Mouse (Mus musculus): ENCODE data around the gene Ganc. TPM values are rescaled to one million over a fixed set of nuclear protein-coding genes. Genes with fewer than 3 reads are reported as not detected.
A peak's percentile ranks its signal among the peaks of the same experiment; 100 is the strongest.

Gene Ganc
- total RNA-seq (2014; rRNA removed) (6.0 and 6.3 TPM in 2 replicates), polyA plus RNA-seq (2015; fragmentation: Nextera tagmentation; extraction: Ambion mirVana) (7.9 and 9.9 TPM in 2 replicates)

GRCm38 (mm10) chr2:120403653-120403985 is at the start of gene Ganc:
TSS of gene Ganc (plus strand) at chr2:120403896.
- ATAC-seq (ENCODE audit: low FRiP score) (peak; percentile 81), DNase-seq (ENCODE audit: low spot score) (no peak)
- no peaks in the 10 kb centered on the region for H3K27me3 ChIP-seq (ENCODE audit: insufficient read depth, low read length)
- no peaks in the 10 kb centered on the region for H3K9me3 ChIP-seq (ENCODE audit: low read length)
- peak within 1 kb of the TSS; percentile 79 for H3K27ac ChIP-seq (ENCODE audit: low read depth, low read length)
- H3K4me3 ChIP-seq (ENCODE audit: low read depth, low read length): peak within 1 kb of the TSS; percentile 54
- H3K4me1 ChIP-seq (ENCODE audit: insufficient read depth, low read length): peaks cover 3% of the 10 kb centered on the region; the same call in 1 of the 2 replicates
- WGBS: under 1% methylated on average over 17 of the region's 17 CpGs
- peak; percentile 19; the same call in 1 of the 2 replicates for TF ChIP-seq CTCF (IDR thresholded peaks at IDR 0.05)
- peak within 1 kb of the TSS; percentile 72 for H3K4me2 ChIP-seq (ENCODE audit: low read depth, low read length, poor library complexity, severe bottlenecking)
- no peaks in the 10 kb centered on the region for H3K36me3 ChIP-seq (ENCODE audit: insufficient read depth, low read length)
- peak within 1 kb of the TSS; percentile 71 for H3K9ac ChIP-seq (replicated peaks; ENCODE audit: low read length, poor library complexity, severe bottlenecking)

GRCm38 (mm10) chr2:120360425-120360824 is 43.3 kb upstream of the Ganc start:
- H3K27ac ChIP-seq (ENCODE audit: low read depth, low read length): no peak overlapping the region
- no peak for DNase-seq (ENCODE audit: low spot score)
- no peaks in the 10 kb centered on the region for H3K9me3 ChIP-seq (ENCODE audit: low read length)
- no peaks in the 10 kb centered on the region for H3K27me3 ChIP-seq (ENCODE audit: insufficient read depth, low read length)
- no peak overlapping the region for H3K4me2 ChIP-seq (ENCODE audit: low read depth, low read length, poor library complexity, severe bottlenecking)
- no peak overlapping the region for H3K4me3 ChIP-seq (ENCODE audit: low read depth, low read length)
- peaks cover 28% of the 10 kb centered on the region for H3K36me3 ChIP-seq (ENCODE audit: insufficient read depth, low read length)
- ATAC-seq (ENCODE audit: low FRiP score): no peak
- 95% methylated on average over 1 of the region's 1 CpGs for WGBS
- no peak overlapping the region for H3K9ac ChIP-seq (replicated peaks; ENCODE audit: low read length, poor library complexity, severe bottlenecking)
- TF ChIP-seq CTCF (IDR thresholded peaks at IDR 0.05): no peak
- H3K4me1 ChIP-seq (ENCODE audit: insufficient read depth, low read length): no peaks in the 10 kb centered on the region

GRCm38 (mm10) chr2:120366501-120366900 is 37.2 kb upstream of the Ganc start:
- Histone ChIP-seq H3K36me3 (ENCODE audit: insufficient read depth, low read length) (peaks cover 36% of the 10 kb centered on the region), H3K27ac (ENCODE audit: low read depth, low read length) (no peak overlapping the region), H3K9ac (replicated peaks; ENCODE audit: low read length, poor library complexity, severe bottlenecking) (no peak overlapping the region), H3K4me1 (ENCODE audit: insufficient read depth, low read length) (no peaks in the 10 kb centered on the region), H3K4me3 (ENCODE audit: low read depth, low read length) (no peak overlapping the region), H3K9me3 (ENCODE audit: low read length) (no peaks in the 10 kb centered on the region), H3K4me2 (ENCODE audit: low read depth, low read length, poor library complexity, severe bottlenecking) (no peak overlapping the region), H3K27me3 (ENCODE audit: insufficient read depth, low read length) (no peaks in the 10 kb centered on the region)
- DNase-seq (ENCODE audit: low spot score): no peak
- ATAC-seq (ENCODE audit: low FRiP score): no peak
- WGBS: 92% methylated on average over 3 of the region's 3 CpGs
- no peak for TF ChIP-seq CTCF (IDR thresholded peaks at IDR 0.05)

GRCm38 (mm10) chr2:120367416-120368207 is 36.1 kb upstream of the Ganc start:
- Histone ChIP-seq H3K4me1 (ENCODE audit: insufficient read depth, low read length) (no peaks in the 10 kb centered on the region), H3K4me3 (ENCODE audit: low read depth, low read length) (no peak overlapping the region), H3K4me2 (ENCODE audit: low read depth, low read length, poor library complexity, severe bottlenecking) (no peak overlapping the region), H3K9ac (replicated peaks; ENCODE audit: low read length, poor library complexity, severe bottlenecking) (no peak overlapping the region), H3K36me3 (ENCODE audit: insufficient read depth, low read length) (peaks cover 36% of the 10 kb centered on the region), H3K27me3 (ENCODE audit: insufficient read depth, low read length) (no peaks in the 10 kb centered on the region), H3K27ac (ENCODE audit: low read depth, low read length) (no peak overlapping the region), H3K9me3 (ENCODE audit: low read length) (no peaks in the 10 kb centered on the region)
- no peak for ATAC-seq (ENCODE audit: low FRiP score)
- TF ChIP-seq CTCF (IDR thresholded peaks at IDR 0.05): no peak
- WGBS: 96% methylated on average over 4 of the region's 4 CpGs
- no peak for DNase-seq (ENCODE audit: low spot score)

- no peak overlapping the region for H3K4me2 ChIP-seq (ENCODE audit: low read depth, low read length, poor library complexity, severe bottlenecking)
- H3K27me3 ChIP-seq (ENCODE audit: insufficient read depth, low read length): no peaks in the 10 kb centered on the region
- no peak overlapping the region for H3K4me3 ChIP-seq (ENCODE audit: low read depth, low read length)
- no peaks in the 10 kb centered on the region for H3K4me1 ChIP-seq (ENCODE audit: insufficient read depth, low read length)
- no peak for DNase-seq (ENCODE audit: low spot score)
- ATAC-seq (ENCODE audit: low FRiP score): no peak
- TF ChIP-seq CTCF (IDR thresholded peaks at IDR 0.05): no peak
- 79% methylated on average over 4 of the region's 4 CpGs for WGBS
- no peak overlapping the region for H3K27ac ChIP-seq (ENCODE audit: low read depth, low read length)
- peaks cover 38% of the 10 kb centered on the region for H3K36me3 ChIP-seq (ENCODE audit: insufficient read depth, low read length)
- no peak overlapping the region for H3K9ac ChIP-seq (replicated peaks; ENCODE audit: low read length, poor library complexity, severe bottlenecking)
- H3K9me3 ChIP-seq (ENCODE audit: low read length): no peaks in the 10 kb centered on the region
Measured at GRCm38 (mm10) chr2:120373858-120374257, 29.8 kb upstream of the Ganc start.

GRCm38 (mm10) chr2:120386264-120386663 is 17.4 kb upstream of the Ganc start:
- Histone ChIP-seq H3K27me3 (ENCODE audit: insufficient read depth, low read length) (no peaks in the 10 kb centered on the region), H3K27ac (ENCODE audit: low read depth, low read length) (no peak overlapping the region), H3K4me1 (ENCODE audit: insufficient read depth, low read length) (no peaks in the 10 kb centered on the region), H3K4me3 (ENCODE audit: low read depth, low read length) (no peak overlapping the region), H3K4me2 (ENCODE audit: low read depth, low read length, poor library complexity, severe bottlenecking) (no peak overlapping the region), H3K9ac (replicated peaks; ENCODE audit: low read length, poor library complexity, severe bottlenecking) (no peak overlapping the region), H3K36me3 (ENCODE audit: insufficient read depth, low read length) (peaks cover 42% of the 10 kb centered on the region), H3K9me3 (ENCODE audit: low read length) (no peaks in the 10 kb centered on the region)
- DNase-seq (ENCODE audit: low spot score) (no peak), ATAC-seq (ENCODE audit: low FRiP score) (no peak)
- 96% methylated on average over 1 of the region's 1 CpGs for WGBS
- no peak for TF ChIP-seq CTCF (IDR thresholded peaks at IDR 0.05)

Data from midbrain, postnatal 0 days (tissue).